Comparison of ENCODE assay signal across 8 mouse cellular contexts in genomic region chr2:131029065-131029935, GRCm38 (mm10). TPM values are rescaled to one million over a fixed set of nuclear protein-coding genes. Genes with fewer than 3 reads are reported as not detected.
DNase-seq lines count a peak whose midpoint lies in the region; ATAC-seq and TF ChIP-seq lines count a peak whose summit lies in the region.
"Had no signal": no experiment of that assay in that cellular context is flagged by ENCODE, and none has a peak within 500 bp of the region (broad histone marks: within the 10 kb centered on the region; RNA-seq: fewer than 3 reads in every experiment).

No protein-coding gene starts in this region.

- TF ChIP-seq EP300 in stomach, postnatal 0 days (optimal IDR thresholded peaks at IDR 0.05): no peak

- WGBS in kidney, embryonic 16.5 days: 69% methylated on average over 9 of the region's 9 CpGs
- 42% methylated on average over 9 of the region's 9 CpGs for WGBS in stomach, postnatal 0 days
- WGBS in neural tube, embryonic 15.5 days: 74% methylated on average over 9 of the region's 9 CpGs

- peak overlapping the region; percentile 74 for H3K4me3 ChIP-seq in megakaryocyte, embryonic 14.5 days (replicated peaks)
- H3K4me3 ChIP-seq in kidney, embryonic 16.5 days (ENCODE audit: low read length): no peak overlapping the region
- H3K4me3 ChIP-seq in stomach, postnatal 0 days (ENCODE audit: low read depth, low read length): no peak overlapping the region
- no peak overlapping the region for H3K4me3 ChIP-seq in neural tube, embryonic 15.5 days (replicated peaks)
- H3K4me3 ChIP-seq: embryonic facial prominence, embryonic 15.5 days had no signal

- TF ChIP-seq CTCF in stomach, postnatal 0 days (IDR thresholded peaks at IDR 0.05; ENCODE audit: low read depth): no peak

- DNase-seq in fibroblast of lung, adult 2 months (ENCODE audit: low read depth): peak; percentile 47
- peak; percentile 57 for DNase-seq in stomach, postnatal 0 days (ENCODE audit: low spot score)

- no peak overlapping the region for H3K4me2 ChIP-seq in kidney, embryonic 16.5 days (replicated peaks; ENCODE audit: low read depth, low read length)
- no peak overlapping the region for H3K4me2 ChIP-seq in stomach, postnatal 0 days (replicated peaks; ENCODE audit: low read depth)
- no peak overlapping the region for H3K4me2 ChIP-seq in neural tube, embryonic 15.5 days
- H3K4me2 ChIP-seq: embryonic facial prominence, embryonic 15.5 days had no signal

- no peak overlapping the region for H3K9ac ChIP-seq in kidney, embryonic 16.5 days (replicated peaks; ENCODE audit: low read length)
- no peak overlapping the region for H3K9ac ChIP-seq in stomach, postnatal 0 days (ENCODE audit: low read length)
- H3K9ac ChIP-seq in neural tube, embryonic 15.5 days (replicated peaks): no peak overlapping the region
- H3K9ac ChIP-seq: embryonic facial prominence, embryonic 15.5 days had no signal

- peaks cover 11% of the 10 kb centered on the region for H3K9me3 ChIP-seq in megakaryocyte, embryonic 14.5 days
- H3K9me3 ChIP-seq in kidney, embryonic 16.5 days (ENCODE audit: low read length): peaks cover 5% of the 10 kb centered on the region; the same call in 1 of the 2 replicates
- no peaks in the 10 kb centered on the region for H3K9me3 ChIP-seq in stomach, postnatal 0 days (ENCODE audit: control insufficient read depth, low read length)
- H3K9me3 ChIP-seq in neural tube, embryonic 15.5 days (replicated peaks): no peaks in the 10 kb centered on the region
- H3K9me3 ChIP-seq: embryonic facial prominence, embryonic 15.5 days had no signal

- H3K4me1 ChIP-seq in megakaryocyte, embryonic 14.5 days: peaks cover 67% of the 10 kb centered on the region
- peaks cover 3% of the 10 kb centered on the region; the same call in 1 of the 2 replicates for H3K4me1 ChIP-seq in kidney, embryonic 16.5 days (ENCODE audit: insufficient read depth, low read length)
- H3K4me1 ChIP-seq in stomach, postnatal 0 days (replicated peaks; ENCODE audit: control insufficient read depth, insufficient read depth): no peaks in the 10 kb centered on the region
- H3K4me1 ChIP-seq in neural tube, embryonic 15.5 days: no peaks in the 10 kb centered on the region
- H3K4me1 ChIP-seq: embryonic facial prominence, embryonic 15.5 days had no signal

- ATAC-seq in megakaryocyte, adult 5-6 weeks (ENCODE audit: poor library complexity, severe bottlenecking): no peak
- ATAC-seq in kidney, embryonic 16.5 days (ENCODE audit: low FRiP score, low TSS enrichment): peak; percentile 46; the same call in 1 of the 2 replicates
- ATAC-seq in stomach, postnatal 0 days (ENCODE audit: low FRiP score, low TSS enrichment): peak; percentile 87
- no peak for ATAC-seq in granulocyte monocyte progenitor cell, adult 5-6 weeks (replicated peaks; ENCODE audit: poor library complexity, severe bottlenecking)
- no peak for ATAC-seq in neural tube, embryonic 15.5 days (ENCODE audit: low FRiP score)

- H3K27ac ChIP-seq in kidney, embryonic 16.5 days (ENCODE audit: low read length): peak overlapping the region; percentile 20
- peak overlapping the region; percentile 80 for H3K27ac ChIP-seq in stomach, postnatal 0 days (replicated peaks)
- H3K27ac ChIP-seq in neural tube, embryonic 15.5 days (replicated peaks): no peak overlapping the region
- H3K27ac ChIP-seq: embryonic facial prominence, embryonic 15.5 days had no signal

- peaks cover 29% of the 10 kb centered on the region for H3K36me3 ChIP-seq in megakaryocyte, embryonic 14.5 days (replicated peaks; ENCODE audit: low read length)
- H3K36me3 ChIP-seq in kidney, embryonic 16.5 days (ENCODE audit: insufficient read depth, low read length): peaks cover 15% of the 10 kb centered on the region
- no peaks in the 10 kb centered on the region for H3K36me3 ChIP-seq in stomach, postnatal 0 days (ENCODE audit: control insufficient read depth, insufficient read depth, low read length)
- peaks cover 35% of the 10 kb centered on the region for H3K36me3 ChIP-seq in neural tube, embryonic 15.5 days

- H3K27me3 ChIP-seq in megakaryocyte, embryonic 14.5 days (replicated peaks): peaks cover 2% of the 10 kb centered on the region
- H3K27me3 ChIP-seq in kidney, embryonic 16.5 days (ENCODE audit: insufficient read depth, low read length): no peaks in the 10 kb centered on the region
- no peaks in the 10 kb centered on the region for H3K27me3 ChIP-seq in stomach, postnatal 0 days (ENCODE audit: control insufficient read depth, insufficient read depth, low read length)
- no peaks in the 10 kb centered on the region for H3K27me3 ChIP-seq in neural tube, embryonic 15.5 days (replicated peaks)
- H3K27me3 ChIP-seq: embryonic facial prominence, embryonic 15.5 days had no signal

RNA-seq across cellular contexts. Expression of gene Gfra4, which starts 13.6 kb away (rescaled TPM):
- polyA plus RNA-seq in megakaryocyte, embryonic 14.5 days (2012; ENCODE audit: insufficient read depth, low replicate concordance): 1.3 TPM in 1 of 2 replicates, not detected in the other
- not detected in 2 replicates for total RNA-seq in megakaryocyte, adult 5-6 weeks (2015)
- not detected in 2 replicates for total RNA-seq in megakaryocyte, adult 5-6 weeks (2017)
- 17.3 and 17.8 TPM in 2 replicates for polyA plus RNA-seq in kidney, embryonic 16.5 days (2015; fragmentation: Nextera tagmentation; extraction: Ambion mirVana)
- 10.1 and 10.3 TPM in 2 replicates for polyA plus RNA-seq in stomach, postnatal 0 days (2015; fragmentation: Nextera tagmentation; extraction: Ambion mirVana)
- total RNA-seq in granulocyte monocyte progenitor cell, adult 5-6 weeks (2014; fragmentation: Nextera tagmentation): not detected in 2 replicates
- not detected in 2 replicates for total RNA-seq in granulocyte monocyte progenitor cell, adult 5-6 weeks (2017)
- 46.4 and 52.1 TPM in 2 replicates for polyA plus RNA-seq in neural tube, embryonic 15.5 days (2015; fragmentation: Nextera tagmentation; extraction: Ambion mirVana)

RNA-seq across cellular contexts. Expression of gene Adam33, which starts 34.3 kb away (rescaled TPM):
- polyA plus RNA-seq in megakaryocyte, embryonic 14.5 days (2012; ENCODE audit: insufficient read depth, low replicate concordance): 1.9 and 6.0 TPM in 2 replicates
- not detected in 2 replicates for total RNA-seq in megakaryocyte, adult 5-6 weeks (2015)
- total RNA-seq in megakaryocyte, adult 5-6 weeks (2017): 0.12 and 0.18 TPM in 2 replicates
- 4.8 and 6.0 TPM in 2 replicates for polyA plus RNA-seq in kidney, embryonic 16.5 days (2015; fragmentation: Nextera tagmentation; extraction: Ambion mirVana)
- 8.2 and 8.7 TPM in 2 replicates for polyA plus RNA-seq in stomach, postnatal 0 days (2015; fragmentation: Nextera tagmentation; extraction: Ambion mirVana)
- 1.1 TPM in 1 of 2 replicates, not detected in the other for total RNA-seq in granulocyte monocyte progenitor cell, adult 5-6 weeks (2014; fragmentation: Nextera tagmentation)
- not detected in 2 replicates for total RNA-seq in granulocyte monocyte progenitor cell, adult 5-6 weeks (2017)
- 2.0 and 2.9 TPM in 2 replicates for polyA plus RNA-seq in neural tube, embryonic 15.5 days (2015; fragmentation: Nextera tagmentation; extraction: Ambion mirVana)

RNA-seq across cellular contexts. Expression of gene Siglec1, which starts 57.3 kb away (rescaled TPM):
- polyA plus RNA-seq in megakaryocyte, embryonic 14.5 days (2012; ENCODE audit: insufficient read depth, low replicate concordance): 7.1 and 11.8 TPM in 2 replicates
- 2.3 and 4.2 TPM in 2 replicates for total RNA-seq in megakaryocyte, adult 5-6 weeks (2015)
- total RNA-seq in megakaryocyte, adult 5-6 weeks (2017): 1.1 and 1.5 TPM in 2 replicates
- polyA plus RNA-seq in kidney, embryonic 16.5 days (2015; fragmentation: Nextera tagmentation; extraction: Ambion mirVana): 0.29 and 0.46 TPM in 2 replicates
- 0.34 and 0.38 TPM in 2 replicates for polyA plus RNA-seq in stomach, postnatal 0 days (2015; fragmentation: Nextera tagmentation; extraction: Ambion mirVana)
- not detected in 2 replicates for total RNA-seq in granulocyte monocyte progenitor cell, adult 5-6 weeks (2014; fragmentation: Nextera tagmentation)
- not detected in 2 replicates for total RNA-seq in granulocyte monocyte progenitor cell, adult 5-6 weeks (2017)
- polyA plus RNA-seq in neural tube, embryonic 15.5 days (2015; fragmentation: Nextera tagmentation; extraction: Ambion mirVana): 0.23 and 0.36 TPM in 2 replicates

Comparison
In these comparisons a context has a peak if more than half of its experiments do, and no peak if none do; other contexts are left out.
1. ATAC-seq: peak in kidney, embryonic 16.5 days (single experiment) and stomach, postnatal 0 days (single experiment); none in megakaryocyte, adult 5-6 weeks (single experiment), granulocyte monocyte progenitor cell, adult 5-6 weeks (single experiment) and neural tube, embryonic 15.5 days (single experiment).